Mouse (Mus musculus): ENCODE data around the gene Mbd5.

The Mbd5 gene

GRCm38 (mm10) chr2:49349813-49350212 lies 400.5 kb downstream of the Mbd5 start:
- no peak for DNase-seq (ENCODE audit: low spot score)

- DNase-seq (ENCODE audit: low spot score): no peak
These were observed 401.5 kb downstream of the Mbd5 start for GRCm38 (mm10) chr2:49350852-49351251.

GRCm38 (mm10) chr2:49354066-49354465 lies 404.8 kb downstream of the Mbd5 start:
- DNase-seq (ENCODE audit: low spot score): no peak

GRCm38 (mm10) chr2:49355867-49356266 lies 406.6 kb downstream of the Mbd5 start:
- DNase-seq (ENCODE audit: low spot score): no peak

- no peak for DNase-seq (ENCODE audit: low spot score)
These were observed 409.0 kb downstream of the Mbd5 start for GRCm38 (mm10) chr2:49358128-49358814.

GRCm38 (mm10) chr2:49358839-49359520 lies 409.7 kb downstream of the Mbd5 start:
- DNase-seq (ENCODE audit: low spot score): no peak

GRCm38 (mm10) chr2:49359706-49360105 lies 410.4 kb downstream of the Mbd5 start:
- no peak for DNase-seq (ENCODE audit: low spot score)

- DNase-seq (ENCODE audit: low spot score): no peak
These were observed 415.2 kb downstream of the Mbd5 start for GRCm38 (mm10) chr2:49364546-49364945.

- no peak for DNase-seq (ENCODE audit: low spot score)
These were observed 417.7 kb downstream of the Mbd5 start for GRCm38 (mm10) chr2:49366878-49367545.

GRCm38 (mm10) chr2:49367546-49367917 lies 418.2 kb downstream of the Mbd5 start:
- DNase-seq (ENCODE audit: low spot score): no peak

GRCm38 (mm10) chr2:49371632-49372031 lies 422.3 kb downstream of the Mbd5 start:
- no peak for DNase-seq (ENCODE audit: low spot score)

GRCm38 (mm10) chr2:49372586-49372985 lies 423.3 kb downstream of the Mbd5 start:
- DNase-seq (ENCODE audit: low spot score): no peak
